Mouse (Mus musculus) 416B (cell line): ENCODE measurements around the gene Hnrnpul1.
"Not testable (repeated sequence)": the region's sequence is repeated elsewhere in the genome, so short reads cannot be mapped to it uniquely, and the experiment has no call there.

Experiments
- DNase-seq: peaks from one replicate; pipeline ENCODE4 v3.0.0; 2011; ENCODE audit warnings: low read depth

The Hnrnpul1 gene

DNA sequence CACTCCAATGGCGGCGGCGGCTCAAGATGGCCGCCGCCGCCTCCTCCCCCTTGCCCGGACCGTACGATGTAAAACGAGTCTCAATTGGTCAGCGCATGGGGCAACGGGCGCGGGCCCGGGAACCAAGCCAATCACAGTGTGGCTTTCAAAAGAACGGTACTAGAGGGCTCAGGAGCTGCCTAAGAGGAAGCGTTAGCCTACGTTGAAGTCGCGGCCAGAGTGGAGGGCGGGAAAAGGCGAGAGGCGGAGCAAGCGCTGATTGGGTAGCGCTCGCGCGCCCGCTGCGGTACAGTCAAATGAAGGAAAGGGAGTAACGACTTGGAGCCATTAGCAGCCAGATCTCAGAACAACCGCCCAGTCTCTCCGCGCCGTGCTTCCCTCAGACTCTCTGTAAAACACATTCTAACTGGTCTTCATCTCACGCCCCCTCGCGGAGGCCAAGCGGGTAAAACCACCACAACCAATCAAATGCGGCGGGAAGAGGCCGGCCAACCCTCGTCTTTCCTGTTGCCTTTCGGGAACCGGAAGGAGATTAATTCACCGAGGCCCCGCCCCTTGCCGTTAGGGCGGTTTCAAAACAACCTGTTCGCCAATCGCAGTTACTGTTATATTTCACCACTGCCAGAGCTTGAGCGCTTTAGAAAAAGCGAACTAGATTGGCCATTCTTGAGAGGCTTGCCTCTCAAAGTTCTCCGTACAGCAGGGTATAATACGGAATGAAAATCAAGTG lies at the start of gene Hnrnpul1:
Gene Hnrnpul1, minus strand, starts transcription at position 20 of the 730 bp plus-strand sequence.
- peak; percentile 100 for DNase-seq

DNA sequence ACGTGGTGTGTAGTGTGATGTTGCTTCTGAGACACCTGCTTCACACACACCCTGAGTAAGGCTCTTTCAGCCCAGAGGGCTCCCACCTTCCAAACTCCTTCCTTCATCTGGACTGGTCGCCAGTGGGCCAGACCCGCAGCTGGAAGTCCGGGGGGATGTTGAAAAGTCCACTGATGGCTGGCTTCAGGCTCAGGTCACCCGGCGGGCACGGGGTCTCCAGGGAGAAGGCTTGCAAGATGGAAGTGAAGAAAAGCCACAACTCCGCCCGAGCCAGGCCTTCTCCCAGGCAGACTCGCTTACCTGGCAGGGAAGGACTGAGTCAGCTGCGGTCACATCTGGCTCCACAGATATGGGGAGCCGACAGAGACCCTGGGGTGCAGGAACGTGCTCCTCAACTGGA lies 48.9 kb upstream of the Hnrnpul1 start:
- DNase-seq = no peak

DNA sequence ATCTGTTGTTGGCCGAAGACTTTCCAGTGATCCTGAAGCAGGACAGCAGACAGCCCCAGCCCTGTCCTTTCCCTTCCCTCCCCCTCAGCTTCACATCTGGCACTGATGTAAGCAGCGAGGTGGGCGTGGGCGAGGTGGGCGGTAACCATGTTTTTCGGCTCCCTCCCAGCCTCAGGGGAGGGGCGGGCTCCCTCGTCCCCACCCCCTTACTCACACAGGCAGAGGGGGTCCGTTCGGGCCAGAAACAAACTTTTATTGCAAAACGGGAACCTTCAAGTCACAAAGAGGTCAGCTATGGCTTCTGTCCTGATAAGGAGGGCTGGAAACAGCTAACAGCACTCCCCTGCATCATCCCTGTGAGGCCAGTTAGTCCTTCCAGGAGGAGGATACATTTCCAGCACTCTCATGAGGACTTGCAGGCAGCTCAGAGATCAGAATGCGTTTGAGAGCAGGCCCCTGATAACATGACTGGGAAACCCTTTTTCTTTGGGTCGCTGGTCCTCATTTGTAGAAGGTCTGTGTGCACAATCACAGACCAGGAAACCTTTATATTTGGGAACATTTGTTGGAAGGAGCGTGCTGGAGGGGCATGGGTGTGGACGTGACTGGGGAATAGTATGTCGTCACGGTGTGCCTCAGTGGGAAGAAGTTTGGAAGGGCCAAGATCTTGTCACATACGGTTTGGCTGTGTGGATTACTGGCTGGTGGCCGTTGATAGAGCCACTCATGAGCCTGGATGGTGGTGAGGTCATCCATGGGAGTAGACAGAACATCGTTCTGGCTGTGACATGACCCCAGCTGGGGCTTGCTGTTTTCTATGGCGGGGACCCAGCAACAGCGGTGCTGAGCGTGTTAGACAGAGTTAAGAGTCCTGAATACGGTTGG lies 47.9 kb upstream of the Hnrnpul1 start:
- DNase-seq = no peak

- no peak for DNase-seq
These were observed 46.5 kb upstream of the Hnrnpul1 start for GRCm38 (mm10) chr7:25801031-25801430.

DNA sequence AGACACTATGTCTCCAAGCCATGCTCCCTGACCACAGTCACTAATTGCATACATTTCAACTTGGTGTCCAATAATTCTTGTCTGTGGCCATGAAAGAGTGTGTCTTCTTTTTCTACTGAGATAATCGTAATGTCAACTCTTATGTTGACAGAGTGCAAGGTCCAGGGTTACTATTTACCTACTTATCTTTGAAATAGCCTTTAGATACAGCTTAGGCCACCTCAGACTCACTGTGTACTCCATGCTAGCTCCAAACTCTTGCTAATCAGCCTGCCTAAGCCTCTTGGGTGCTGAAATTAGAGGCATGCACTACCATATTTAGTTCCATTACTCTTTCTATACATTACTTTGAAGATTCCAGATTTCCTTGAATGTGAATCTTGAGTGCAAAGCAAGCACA lies 44.8 kb upstream of the Hnrnpul1 start:
- DNase-seq = no peak

DNA sequence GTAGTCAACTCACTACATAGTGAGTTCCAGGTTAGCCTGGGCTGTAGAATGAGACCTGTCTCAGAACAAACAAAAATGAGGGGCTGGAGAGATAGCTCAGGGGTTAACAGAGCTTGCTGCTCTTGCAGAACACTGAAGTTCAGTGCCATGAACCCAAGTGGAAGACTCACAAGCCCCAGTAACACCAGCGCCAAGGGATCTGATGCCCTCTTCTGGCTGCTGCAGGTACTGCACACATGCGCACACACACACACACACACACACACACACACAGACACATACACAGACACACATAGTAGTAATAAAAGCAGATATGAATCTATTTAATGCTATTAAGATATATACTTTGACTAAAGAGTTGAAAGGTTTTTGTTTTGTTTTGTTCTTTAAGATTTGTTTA lies 44.0 kb upstream of the Hnrnpul1 start:
- DNase-seq = no peak

GRCm38 (mm10) chr7:25794775-25795174 lies 40.2 kb upstream of the Hnrnpul1 start:
- DNase-seq = no peak

- peak; percentile 62 for DNase-seq
These were observed 39.1 kb upstream of the Hnrnpul1 start for GRCm38 (mm10) chr7:25793679-25794078.

GRCm38 (mm10) chr7:25792966-25793365 lies 38.4 kb upstream of the Hnrnpul1 start:
- DNase-seq = not testable (repeated sequence)

DNA sequence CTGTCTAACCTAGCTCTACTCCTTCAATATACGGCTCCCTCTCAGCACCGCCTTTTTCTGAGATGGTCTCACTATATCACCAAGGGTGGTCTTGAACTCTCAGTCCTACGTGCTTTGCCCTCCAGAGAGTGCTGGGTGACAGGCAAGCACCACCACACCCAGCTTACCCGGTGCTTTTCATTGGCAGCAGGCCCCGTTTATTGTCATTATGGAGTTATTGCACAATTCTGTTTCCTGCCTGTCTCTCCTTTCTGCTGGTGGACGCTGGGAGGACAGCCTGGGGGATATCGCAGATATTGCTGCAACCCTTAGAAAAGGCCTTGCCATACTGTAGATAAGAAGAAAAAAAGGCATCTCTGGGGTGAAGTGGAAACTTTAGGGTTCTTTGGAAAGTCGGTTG lies 36.1 kb upstream of the Hnrnpul1 start:
- DNase-seq = peak; percentile 87

- DNase-seq = no peak
These were observed 34.5 kb upstream of the Hnrnpul1 start for GRCm38 (mm10) chr7:25789129-25789440.

GRCm38 (mm10) chr7:25788220-25789128 lies 33.9 kb upstream of the Hnrnpul1 start, which contains the start of gene Axl:
Gene Axl (minus strand): TSS chr7:25788705.
- no peak for DNase-seq

DNA sequence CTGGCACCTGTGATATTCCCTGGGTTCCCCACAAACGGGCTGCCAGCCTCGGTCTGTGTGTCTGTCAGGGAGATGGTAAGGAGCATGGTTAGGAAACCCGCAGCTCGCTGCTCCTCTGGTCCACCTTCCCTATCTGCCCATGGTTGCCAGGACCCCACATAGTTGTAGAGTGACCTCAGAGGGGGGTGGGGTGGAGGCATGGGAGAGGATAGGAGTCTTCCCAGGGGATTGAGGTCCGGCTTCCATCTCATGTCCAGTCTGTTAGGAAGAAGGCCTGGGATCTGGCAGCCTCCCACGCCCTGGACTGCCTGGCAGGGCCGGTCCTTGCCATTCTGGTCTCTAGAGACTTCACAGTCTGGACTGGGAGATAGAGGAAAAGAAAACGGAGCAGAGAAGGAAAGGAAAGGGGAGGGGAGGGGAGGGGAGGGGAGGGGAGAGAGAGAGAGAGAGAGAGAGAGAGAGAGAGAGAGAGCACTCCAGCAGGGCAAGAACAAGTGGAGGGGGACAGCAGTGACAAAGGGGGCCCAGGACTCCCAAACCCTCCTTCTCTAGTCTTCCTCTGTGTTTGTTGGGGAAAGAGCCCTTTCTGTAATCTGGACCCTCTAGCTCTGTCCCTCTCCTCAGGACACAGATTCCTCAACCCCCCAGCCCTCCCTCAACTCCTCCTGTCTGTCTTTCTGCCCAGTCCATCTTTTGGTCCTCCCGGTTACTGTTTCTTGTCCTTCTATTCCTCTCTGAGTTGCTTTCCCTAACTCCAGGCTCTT lies 33.1 kb upstream of the Hnrnpul1 start:
- DNase-seq = no peak

- no peak for DNase-seq
These were observed 32.4 kb upstream of the Hnrnpul1 start for GRCm38 (mm10) chr7:25786974-25787373.

GRCm38 (mm10) chr7:25785752-25786151 lies 31.2 kb upstream of the Hnrnpul1 start:
- DNase-seq = no peak

DNA sequence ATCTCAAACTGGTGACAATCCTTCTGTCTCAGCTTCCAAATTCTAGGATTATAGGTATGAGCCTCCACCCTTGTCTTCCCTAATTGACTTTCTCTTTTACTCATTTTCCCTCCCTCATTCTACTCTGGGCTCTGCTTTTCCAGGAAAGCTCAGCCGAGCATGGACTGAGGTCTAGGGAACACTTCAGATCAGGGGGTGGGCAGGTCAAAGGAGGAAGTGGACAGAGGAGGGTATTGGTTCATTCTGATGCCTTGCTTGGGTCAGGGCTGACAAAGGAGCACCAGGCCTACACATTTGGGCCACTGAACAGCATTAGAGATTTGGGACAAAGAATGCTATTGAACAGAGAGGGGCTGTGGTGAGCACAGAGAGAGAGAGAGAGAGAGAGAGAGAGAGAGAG lies 30.3 kb upstream of the Hnrnpul1 start:
- DNase-seq = no peak

DNA sequence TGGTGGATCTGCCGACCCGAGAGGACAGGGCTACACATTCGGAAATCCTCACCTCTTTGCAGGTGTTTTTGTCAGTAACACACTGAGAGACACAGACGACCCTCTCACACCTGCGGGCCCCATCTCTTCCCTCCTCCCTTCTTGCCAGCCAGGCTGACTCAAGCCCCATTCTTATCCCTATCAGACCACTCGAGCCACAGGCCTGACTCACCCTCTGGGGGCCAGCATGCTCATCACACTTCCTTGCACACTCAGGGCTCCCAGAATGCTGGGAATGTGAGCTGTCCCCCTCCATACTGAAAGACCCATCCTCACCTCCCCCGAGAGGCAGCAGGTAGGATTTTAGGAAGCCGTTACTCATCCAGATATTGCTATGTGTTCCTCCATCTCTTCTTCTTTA lies 29.2 kb upstream of the Hnrnpul1 start:
- DNase-seq = peak; percentile 39

GRCm38 (mm10) chr7:25782744-25783143 lies 28.2 kb upstream of the Hnrnpul1 start:
- DNase-seq = peak; percentile 84

- peak; percentile 71 for DNase-seq
These were observed 27.5 kb upstream of the Hnrnpul1 start for GRCm38 (mm10) chr7:25781937-25782610.

GRCm38 (mm10) chr7:25781321-25781936 lies 26.9 kb upstream of the Hnrnpul1 start:
- peak; percentile 57 for DNase-seq
